Mouse (Mus musculus) heart, adult 2 months (tissue): ENCODE data around the gene Tox2. TPM values are rescaled to one million over a fixed set of nuclear protein-coding genes. Genes with fewer than 3 reads are reported as not detected.

Experiments
- DNase-seq, 2 experiments: peaks; one replicate each; pipeline ENCODE4 v3.0.0; 2021
- H3K27ac ChIP-seq: fragments of 200-600 bp; 2 replicates; pipeline ENCODE4 v1.8.1; 2022
- H3K27me3 ChIP-seq: fragments of 200-500 bp; 2 replicates; pipeline ENCODE4 v1.6.1; 2012; ENCODE audit warnings: mild to moderate bottlenecking, low read length, inconsistent platforms, mixed read lengths; ENCODE audit not compliant: control insufficient read depth, insufficient read depth
- H3K36me3 ChIP-seq: fragments of 200-500 bp; 2 replicates; pipeline ENCODE4 v1.6.1; 2012; ENCODE audit warnings: low read length, inconsistent platforms; ENCODE audit not compliant: control insufficient read depth, insufficient read depth
- H3K4me1 ChIP-seq: fragments of 200-500 bp; 2 replicates; pipeline ENCODE4 v1.6.1; 2011; ENCODE audit warnings: low read length; ENCODE audit not compliant: control insufficient read depth, insufficient read depth
- H3K4me3 ChIP-seq: fragments of 200-600 bp; 2 replicates; pipeline ENCODE4 v1.8.1; 2022
- H3K79me2 ChIP-seq: fragments of 200-500 bp; replicated peaks from 2 replicates; pipeline ENCODE4 v1.6.1; 2012; ENCODE audit warnings: mild to moderate bottlenecking, inconsistent platforms, low read length, moderate library complexity, mixed read lengths; ENCODE audit not compliant: control insufficient read depth, insufficient read depth
- H3K9ac ChIP-seq: fragments of 200-500 bp; 2 replicates; pipeline ENCODE4 v1.6.1; 2012; ENCODE audit warnings: low read depth, mild to moderate bottlenecking, control low read depth, inconsistent platforms, low read length, mixed read lengths
- CTCF ChIP-seq: fragments of 200-600 bp; IDR thresholded peaks from 2 replicates; pipeline ENCODE4 v1.8.1; 2022; ENCODE audit warnings: antibody characterized with exemption, mild to moderate bottlenecking, moderate library complexity
- EP300 ChIP-seq: fragments of 200-500 bp; IDR thresholded peaks from 2 replicates; pipeline ENCODE4 v1.6.1; 2011; ENCODE audit warnings: low read depth, low read length, control low read depth; ENCODE audit not compliant: insufficient read depth
- POLR2A ChIP-seq: fragments of 200-500 bp; IDR thresholded peaks from 2 replicates; pipeline ENCODE4 v1.6.1; 2011; ENCODE audit warnings: mild to moderate bottlenecking, low read depth, low read length, control low read depth; ENCODE audit not compliant: insufficient read depth
- WGBS: fragments of 180-500 bp; shearing (Covaris S2); methylation state at CpG from one replicate; pipeline ENCODE4 v1.1.7; 2018; 5-methylcytosine and 5-hydroxymethylcytosine counted together
- intact Hi-C: fragments of 180-260 bp; cut with DNase I; formaldehyde crosslinking; loops from one replicate; pipeline ENCODE4 v1.15.1; 2025
- polyA plus RNA-seq: library from polyadenylated mRNA; depleted of rRNA; stranded (reverse); fragments of >200 nt; gene quantifications from 2 replicates; pipeline ENCODE4 v1.2.3, GENCODE M21; 2012
- total RNA-seq, 2 experiments: library from RNA; stranded (reverse); gene quantifications; 2 replicates each; pipeline ENCODE4 v1.2.3; 2021

Gene Tox2
- total and polyA plus RNA-seq, 3 experiments: 1.1 to 1.7 (median 1.3) TPM

DNA sequence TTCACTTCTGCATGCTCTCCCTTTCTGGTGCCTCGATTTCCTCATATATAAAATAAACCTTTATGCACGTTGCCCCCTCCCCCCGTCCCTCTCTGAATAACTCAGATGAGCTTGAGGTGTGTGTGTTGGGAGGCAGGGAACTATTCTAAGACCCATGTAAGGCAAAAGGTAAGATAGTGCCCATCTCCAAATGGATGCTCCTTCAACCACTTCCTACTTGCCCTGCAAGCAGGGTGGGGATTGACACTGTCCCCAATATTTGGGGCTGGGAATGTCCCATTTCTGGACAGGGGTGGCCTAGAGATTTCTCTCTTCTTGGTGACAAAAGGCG lies 407 bp upstream of the Tox2 start:
- TF ChIP-seq POLR2A (peak; percentile 43; the same call in 1 of the 2 replicates), EP300 (no peak)
- peaks cover 14% of the 10 kb centered on the region for H3K27me3 ChIP-seq
- DNase-seq: no peak
- H3K4me1 ChIP-seq: peaks cover 4% of the 10 kb centered on the region
- H3K4me3 ChIP-seq: peak overlapping the region; percentile 36
- H3K27ac ChIP-seq: peak overlapping the region; percentile 60
- no peaks in the 10 kb centered on the region for H3K79me2 ChIP-seq
- peak overlapping the region; percentile 1 for H3K9ac ChIP-seq
- intact Hi-C loops: loop anchor here (5.0 to 10.0 kb wide), 4 partner anchors 50 to 258 kb away; partner anchors contain the start of gene L3mbtl1
- H3K36me3 ChIP-seq: no peaks in the 10 kb centered on the region
- WGBS: 6% methylated on average over 4 of the region's 4 CpGs

- intact Hi-C loops: loop anchor here (5.0 to 10.0 kb wide), 4 partner anchors 48 to 259 kb away; partner anchors contain the start of gene L3mbtl1
- WGBS: under 1% methylated on average over 75 of the region's 75 CpGs
- TF ChIP-seq EP300 (no peak), POLR2A (no peak), CTCF (no peak)
These were observed 966 bp downstream of the Tox2 start for GRCm38 (mm10) chr2:163203635-163204547.

GRCm38 (mm10) chr2:163204548-163205261 lies 1.8 kb downstream of the Tox2 start:
- Histone ChIP-seq H3K79me2 (no peaks in the 10 kb centered on the region), H3K36me3 (no peaks in the 10 kb centered on the region), H3K27me3 (peaks cover 14% of the 10 kb centered on the region), H3K9ac (peak overlapping the region; percentile 74), H3K27ac (no peak overlapping the region), H3K4me3 (peak overlapping the region; percentile 59), H3K4me1 (peaks cover 4% of the 10 kb centered on the region)
- WGBS: 2% methylated on average over 45 of the region's 45 CpGs
- peak; percentile 29 to 39 for DNase-seq
- TF ChIP-seq CTCF (no peak), POLR2A (no peak), EP300 (no peak)
- intact Hi-C loops: loop anchor here (5.0 to 10.0 kb wide), 4 partner anchors 48 to 260 kb away; partner anchors contain the start of gene L3mbtl1

More at GRCm38 (mm10) chr2:163203635-163204547, 966 bp downstream of the Tox2 start:
- peak overlapping the region; percentile 59 for H3K4me3 ChIP-seq
- H3K9ac ChIP-seq: peak overlapping the region; percentile 74
- DNase-seq: peak; percentile 15 to 38
- no peaks in the 10 kb centered on the region for H3K79me2 ChIP-seq
- H3K27ac ChIP-seq: no peak overlapping the region
- peaks cover 14% of the 10 kb centered on the region for H3K27me3 ChIP-seq
- H3K36me3 ChIP-seq: no peaks in the 10 kb centered on the region
- H3K4me1 ChIP-seq: peaks cover 4% of the 10 kb centered on the region

- 12% methylated on average over 6 of the region's 6 CpGs for WGBS
- Histone ChIP-seq H3K4me1 (peaks cover 4% of the 10 kb centered on the region), H3K27ac (no peak overlapping the region), H3K9ac (no peak overlapping the region), H3K27me3 (peaks cover 14% of the 10 kb centered on the region), H3K79me2 (no peaks in the 10 kb centered on the region), H3K36me3 (no peaks in the 10 kb centered on the region), H3K4me3 (no peak overlapping the region)
- intact Hi-C loops: loop anchor here (10.0 kb wide), 2 partner anchors 210 to 260 kb away; partner anchors contain the start of gene L3mbtl1
- DNase-seq: no peak
- TF ChIP-seq POLR2A (no peak), EP300 (no peak), CTCF (no peak)
These were observed 2.3 kb downstream of the Tox2 start for GRCm38 (mm10) chr2:163205262-163205647.

DNA sequence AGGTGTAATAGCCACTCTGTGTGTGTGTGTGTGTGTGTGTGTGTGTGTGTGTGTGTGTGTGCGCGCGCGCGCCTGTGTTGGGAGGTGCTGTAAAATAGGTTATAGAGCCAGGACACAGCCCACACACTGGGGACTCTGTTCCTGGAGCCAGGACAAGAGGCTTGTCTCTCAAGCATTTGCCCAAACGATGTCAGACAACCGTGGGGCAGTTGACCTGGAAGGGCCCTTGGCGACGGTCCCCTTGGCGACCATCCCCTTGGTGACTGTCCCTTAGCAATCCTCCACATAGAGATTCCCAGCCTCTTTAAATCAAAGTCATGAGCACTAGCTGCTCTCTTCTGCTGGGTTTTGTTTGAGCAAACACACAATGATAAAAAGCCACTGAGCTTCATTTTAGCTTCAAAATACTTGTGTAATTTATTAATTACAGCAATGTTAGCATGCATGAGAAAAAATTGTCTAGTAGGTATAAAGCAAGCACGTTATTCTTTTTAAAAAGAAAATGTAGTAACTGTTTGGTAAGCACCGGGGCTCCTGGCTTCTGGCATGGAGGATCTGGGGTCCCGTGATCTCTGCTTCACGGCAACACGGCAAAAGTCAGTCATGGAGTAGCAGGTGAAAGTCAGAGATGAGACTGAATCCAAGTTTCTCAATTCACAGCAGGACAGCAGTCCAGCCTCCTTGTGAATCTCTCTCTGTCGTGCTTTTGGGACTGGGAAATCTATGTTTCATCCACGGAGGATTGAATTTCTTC lies 3.0 kb downstream of the Tox2 start:
- TF ChIP-seq CTCF (no peak), POLR2A (no peak), EP300 (no peak)
- no peaks in the 10 kb centered on the region for H3K79me2 ChIP-seq
- peaks cover 4% of the 10 kb centered on the region for H3K4me1 ChIP-seq
- no peak overlapping the region for H3K4me3 ChIP-seq
- H3K27ac ChIP-seq: no peak overlapping the region
- no peak overlapping the region for H3K9ac ChIP-seq
- H3K27me3 ChIP-seq: peaks cover 14% of the 10 kb centered on the region
- 63% methylated on average over 17 of the region's 17 CpGs for WGBS
- intact Hi-C loops: loop anchor here (10.0 kb wide), 2 partner anchors 209 to 261 kb away; partner anchors contain the start of gene L3mbtl1
- no peak for DNase-seq
- H3K36me3 ChIP-seq: no peaks in the 10 kb centered on the region
